Mouse (Mus musculus): ENCODE measurements around the gene Sh2d7. TPM values are rescaled to one million over a fixed set of nuclear protein-coding genes. Genes with fewer than 3 reads are reported as not detected.

Gene Sh2d7
- polyA plus RNA-seq, 1 experiment: not detected

GRCm38 (mm10) chr9:54518921-54519320, 19.9 kb upstream of the Sh2d7 start:
- TF ChIP-seq CTCF (IDR thresholded peaks at IDR 0.05; ENCODE audit: borderline replicate concordance, insufficient read depth, low read length): no peak
- TF ChIP-seq POLR2A (IDR thresholded peaks at IDR 0.05; ENCODE audit: low read depth, low read length): no peak
- Histone ChIP-seq H3K4me1 (ENCODE audit: control insufficient read depth, insufficient read depth, low read length) (no peaks in the 10 kb centered on the region), H3K4me3 (ENCODE audit: insufficient read depth, low read length) (no peak overlapping the region), H3K27ac (ENCODE audit: insufficient read depth, low read length) (no peak overlapping the region)

- Histone ChIP-seq H3K27ac (ENCODE audit: insufficient read depth, low read length) (no peak overlapping the region), H3K4me1 (ENCODE audit: control insufficient read depth, insufficient read depth, low read length) (no peaks in the 10 kb centered on the region), H3K4me3 (ENCODE audit: insufficient read depth, low read length) (no peak overlapping the region)
- no peak for TF ChIP-seq POLR2A (IDR thresholded peaks at IDR 0.05; ENCODE audit: low read depth, low read length)
- no peak for TF ChIP-seq CTCF (IDR thresholded peaks at IDR 0.05; ENCODE audit: borderline replicate concordance, insufficient read depth, low read length)
Measured at GRCm38 (mm10) chr9:54520286-54520685, 18.5 kb upstream of the Sh2d7 start.

- Histone ChIP-seq H3K4me3 (ENCODE audit: insufficient read depth, low read length) (no peak overlapping the region), H3K4me1 (ENCODE audit: control insufficient read depth, insufficient read depth, low read length) (no peaks in the 10 kb centered on the region), H3K27ac (ENCODE audit: insufficient read depth, low read length) (no peak overlapping the region)
- TF ChIP-seq POLR2A (IDR thresholded peaks at IDR 0.05; ENCODE audit: low read depth, low read length) (no peak), CTCF (IDR thresholded peaks at IDR 0.05; ENCODE audit: borderline replicate concordance, insufficient read depth, low read length) (no peak)
Measured at GRCm38 (mm10) chr9:54527694-54528093, 11.1 kb upstream of the Sh2d7 start.

- TF ChIP-seq CTCF (IDR thresholded peaks at IDR 0.05; ENCODE audit: borderline replicate concordance, insufficient read depth, low read length) (no peak), POLR2A (IDR thresholded peaks at IDR 0.05; ENCODE audit: low read depth, low read length) (no peak)
- H3K4me1 ChIP-seq (ENCODE audit: control insufficient read depth, insufficient read depth, low read length): no peaks in the 10 kb centered on the region
- no peak overlapping the region for H3K27ac ChIP-seq (ENCODE audit: insufficient read depth, low read length)
- no peak overlapping the region for H3K4me3 ChIP-seq (ENCODE audit: insufficient read depth, low read length)
Measured at GRCm38 (mm10) chr9:54529950-54530349, 8.8 kb upstream of the Sh2d7 start.

- no peak for TF ChIP-seq POLR2A (IDR thresholded peaks at IDR 0.05; ENCODE audit: low read depth, low read length)
- no peak for TF ChIP-seq CTCF (IDR thresholded peaks at IDR 0.05; ENCODE audit: borderline replicate concordance, insufficient read depth, low read length)
- Histone ChIP-seq H3K4me3 (ENCODE audit: insufficient read depth, low read length) (no peak overlapping the region), H3K27ac (ENCODE audit: insufficient read depth, low read length) (no peak overlapping the region), H3K4me1 (ENCODE audit: control insufficient read depth, insufficient read depth, low read length) (no peaks in the 10 kb centered on the region)
Measured at GRCm38 (mm10) chr9:54530836-54531235, 7.9 kb upstream of the Sh2d7 start.

GRCm38 (mm10) chr9:54531421-54531820, 7.4 kb upstream of the Sh2d7 start:
- TF ChIP-seq CTCF (IDR thresholded peaks at IDR 0.05; ENCODE audit: borderline replicate concordance, insufficient read depth, low read length): no peak
- TF ChIP-seq POLR2A (IDR thresholded peaks at IDR 0.05; ENCODE audit: low read depth, low read length): no peak
- Histone ChIP-seq H3K4me1 (ENCODE audit: control insufficient read depth, insufficient read depth, low read length) (no peaks in the 10 kb centered on the region), H3K27ac (ENCODE audit: insufficient read depth, low read length) (no peak overlapping the region), H3K4me3 (ENCODE audit: insufficient read depth, low read length) (no peak overlapping the region)

GRCm38 (mm10) chr9:54532926-54533325, 5.9 kb upstream of the Sh2d7 start:
- no peaks in the 10 kb centered on the region for H3K4me1 ChIP-seq (ENCODE audit: control insufficient read depth, insufficient read depth, low read length)
- no peak overlapping the region for H3K4me3 ChIP-seq (ENCODE audit: insufficient read depth, low read length)
- TF ChIP-seq POLR2A (IDR thresholded peaks at IDR 0.05; ENCODE audit: low read depth, low read length) (no peak), CTCF (IDR thresholded peaks at IDR 0.05; ENCODE audit: borderline replicate concordance, insufficient read depth, low read length) (no peak)
- no peak overlapping the region for H3K27ac ChIP-seq (ENCODE audit: insufficient read depth, low read length)

GRCm38 (mm10) chr9:54533975-54534374, 4.8 kb upstream of the Sh2d7 start:
- no peak for TF ChIP-seq POLR2A (IDR thresholded peaks at IDR 0.05; ENCODE audit: low read depth, low read length)
- TF ChIP-seq CTCF (IDR thresholded peaks at IDR 0.05; ENCODE audit: borderline replicate concordance, insufficient read depth, low read length): no peak
- no peak overlapping the region for H3K4me3 ChIP-seq (ENCODE audit: insufficient read depth, low read length)
- H3K4me1 ChIP-seq (ENCODE audit: control insufficient read depth, insufficient read depth, low read length): no peaks in the 10 kb centered on the region
- H3K27ac ChIP-seq (ENCODE audit: insufficient read depth, low read length): no peak overlapping the region

GRCm38 (mm10) chr9:54536236-54536635, 2.5 kb upstream of the Sh2d7 start:
- no peak overlapping the region for H3K4me3 ChIP-seq (ENCODE audit: insufficient read depth, low read length)
- TF ChIP-seq POLR2A (IDR thresholded peaks at IDR 0.05; ENCODE audit: low read depth, low read length) (no peak), CTCF (IDR thresholded peaks at IDR 0.05; ENCODE audit: borderline replicate concordance, insufficient read depth, low read length) (no peak)
- no peak overlapping the region for H3K27ac ChIP-seq (ENCODE audit: insufficient read depth, low read length)
- no peaks in the 10 kb centered on the region for H3K4me1 ChIP-seq (ENCODE audit: control insufficient read depth, insufficient read depth, low read length)

- H3K27ac ChIP-seq (ENCODE audit: insufficient read depth, low read length): no peak overlapping the region
- H3K4me3 ChIP-seq (ENCODE audit: insufficient read depth, low read length): no peak overlapping the region
- no peaks in the 10 kb centered on the region for H3K4me1 ChIP-seq (ENCODE audit: control insufficient read depth, insufficient read depth, low read length)
- TF ChIP-seq CTCF (IDR thresholded peaks at IDR 0.05; ENCODE audit: borderline replicate concordance, insufficient read depth, low read length) (no peak), POLR2A (IDR thresholded peaks at IDR 0.05; ENCODE audit: low read depth, low read length) (no peak)
Measured at GRCm38 (mm10) chr9:54537030-54537429, 1.8 kb upstream of the Sh2d7 start.

GRCm38 (mm10) chr9:54537480-54537879, 1.3 kb upstream of the Sh2d7 start:
- Histone ChIP-seq H3K27ac (ENCODE audit: insufficient read depth, low read length) (no peak overlapping the region), H3K4me3 (ENCODE audit: insufficient read depth, low read length) (no peak overlapping the region), H3K4me1 (ENCODE audit: control insufficient read depth, insufficient read depth, low read length) (no peaks in the 10 kb centered on the region)
- TF ChIP-seq CTCF (IDR thresholded peaks at IDR 0.05; ENCODE audit: borderline replicate concordance, insufficient read depth, low read length): no peak

Data from embryonic fibroblast, embryonic 13.5 days (primary cell).